Mouse (Mus musculus) MEL (cell line): ENCODE results near the gene AI837181. TPM values are rescaled to one million over a fixed set of nuclear protein-coding genes. Genes with fewer than 3 reads are reported as not detected.

Experiments used
- DNase-seq: peaks from one replicate; pipeline ENCODE4 v3.0.0; 2011; ENCODE audit warnings: low read depth, low spot score
- H3K27ac ChIP-seq: 2 replicates; pipeline ENCODE4 v1.5.1; 2012; ENCODE audit warnings: low read depth, mild to moderate bottlenecking, control low read depth, low read length, moderate library complexity; ENCODE audit not compliant: control insufficient read depth
- H3K27me3 ChIP-seq, 2 experiments: fragments of 150-350 bp in 1 of 2; sonication (generic) in 1 of 2; 2 replicates each; pipeline ENCODE4 v1.6.1; 2012; ENCODE audit warnings: low read length in 2 of 2, mild to moderate bottlenecking in 2 of 2, improper control_type of control experiment in 1 of 2, moderate library complexity in 1 of 2; ENCODE audit not compliant: insufficient read depth in 2 of 2, control insufficient read depth in 1 of 2
- H3K36me3 ChIP-seq, 2 experiments: 2 replicates each; pipeline ENCODE4 v1.6.1; 2012 to 2014; ENCODE audit warnings: low read length in 2 of 2, improper control_type of control experiment in 1 of 2, inconsistent platforms in 1 of 2, mild to moderate bottlenecking in 1 of 2; ENCODE audit not compliant: insufficient read depth in 2 of 2, control insufficient read depth in 1 of 2
- H3K4me1 ChIP-seq, 2 experiments: fragments of 150-350 bp in 1 of 2; sonication (generic) in 1 of 2; 2 replicates each; pipeline ENCODE4 v1.6.1; 2012; ENCODE audit warnings: low read length in 2 of 2, improper control_type of control experiment in 1 of 2, mild to moderate bottlenecking in 1 of 2; ENCODE audit not compliant: insufficient read depth in 2 of 2, control insufficient read depth in 1 of 2
- H3K4me3 ChIP-seq, 2 experiments: fragments of 150-350 bp in 1 of 2; sonication (generic) in 1 of 2; 2 replicates each; pipeline ENCODE4 v1.5.1; 2012; ENCODE audit warnings: low read depth in 2 of 2, low read length in 2 of 2, mild to moderate bottlenecking in 2 of 2, moderate library complexity in 2 of 2, control low read depth in 1 of 2, improper control_type of control experiment in 1 of 2; ENCODE audit not compliant: control insufficient read depth in 1 of 2, insufficient read depth in 1 of 2
- H3K79me2 ChIP-seq: 2 replicates; pipeline ENCODE4 v1.6.1; 2012; ENCODE audit warnings: mild to moderate bottlenecking, low read length, moderate library complexity; ENCODE audit not compliant: control insufficient read depth, poor library complexity, insufficient read depth
- H3K9ac ChIP-seq: 2 replicates; pipeline ENCODE4 v1.6.1; 2012; ENCODE audit warnings: low read depth, mild to moderate bottlenecking, control low read depth, low read length, moderate library complexity; ENCODE audit not compliant: control insufficient read depth, poor library complexity, severe bottlenecking
- H3K9me3 ChIP-seq: fragments of 150-350 bp; sonication (generic); replicated peaks from 2 replicates; pipeline ENCODE4 v1.6.1; 2012; ENCODE audit warnings: mild to moderate bottlenecking, low read length, improper control_type of control experiment, moderate library complexity; ENCODE audit not compliant: insufficient read depth
- BHLHE40 ChIP-seq: IDR thresholded peaks from 2 replicates; pipeline ENCODE4 v1.6.1; 2012; ENCODE audit warnings: low read depth, mild to moderate bottlenecking, inconsistent platforms, low read length, improper control_type of control experiment, borderline replicate concordance
- CHD1 ChIP-seq: IDR thresholded peaks from 2 replicates; pipeline ENCODE4 v1.6.1; 2012; ENCODE audit warnings: low read depth, mild to moderate bottlenecking, inconsistent platforms, low read length, improper control_type of control experiment
- CTCF ChIP-seq, 3 experiments: IDR thresholded peaks in 2 of 3; conservative IDR thresholded peaks in 1 of 3; 2 replicates each; pipeline ENCODE4 v1.5.1; 2011 to 2012; ENCODE audit warnings: low read length in 3 of 3, low read depth in 2 of 3, mild to moderate bottlenecking in 2 of 3, improper control_type of control experiment in 1 of 3, inconsistent platforms in 1 of 3, mixed read lengths in 1 of 3, moderate library complexity in 1 of 3; ENCODE audit not compliant: control insufficient read depth in 1 of 3, insufficient read depth in 1 of 3, poor library complexity in 1 of 3, severe bottlenecking in 1 of 3
- E2F4 ChIP-seq: IDR thresholded peaks from 2 replicates; pipeline ENCODE4 v1.6.1; 2011; ENCODE audit warnings: low read depth, low read length, improper control_type of control experiment, borderline replicate concordance
- ELF1 ChIP-seq: IDR thresholded peaks from 2 replicates; pipeline ENCODE4 v1.6.1; 2014; ENCODE audit warnings: low read depth, mild to moderate bottlenecking, inconsistent platforms, low read length, improper control_type of control experiment, moderate library complexity
- ETS1 ChIP-seq: IDR thresholded peaks from 2 replicates; pipeline ENCODE4 v1.6.1; 2012; ENCODE audit warnings: low read depth, mild to moderate bottlenecking, inconsistent platforms, low read length, improper control_type of control experiment, moderate library complexity
- GABPA ChIP-seq: IDR thresholded peaks from 2 replicates; pipeline ENCODE4 v1.6.1; 2012; ENCODE audit warnings: low read depth, mild to moderate bottlenecking, inconsistent platforms, low read length, improper control_type of control experiment, moderate library complexity
- GATA1 ChIP-seq: IDR thresholded peaks from 2 replicates; pipeline ENCODE4 v1.6.1; 2011; ENCODE audit warnings: low read depth, low read length, improper control_type of control experiment
- HCFC1 ChIP-seq: IDR thresholded peaks from 2 replicates; pipeline ENCODE4 v1.6.1; 2012; ENCODE audit warnings: low read depth, mild to moderate bottlenecking, inconsistent platforms, low read length, improper control_type of control experiment, moderate library complexity
- KAT2A ChIP-seq: conservative IDR thresholded peaks from 2 replicates; pipeline ENCODE4 v1.6.1; 2012; ENCODE audit warnings: low read depth, low read length, improper control_type of control experiment, inconsistent platforms
- MAX ChIP-seq: IDR thresholded peaks from 2 replicates; pipeline ENCODE4 v1.6.1; 2011; ENCODE audit warnings: low read length, improper control_type of control experiment
- MAZ ChIP-seq: IDR thresholded peaks from 2 replicates; pipeline ENCODE4 v1.6.1; 2012; ENCODE audit warnings: low read depth, mild to moderate bottlenecking, inconsistent platforms, low read length, improper control_type of control experiment
- MEF2A ChIP-seq: IDR thresholded peaks from 2 replicates; pipeline ENCODE4 v1.6.1; 2014; ENCODE audit warnings: low read depth, mild to moderate bottlenecking, inconsistent platforms, low read length, improper control_type of control experiment; ENCODE audit not compliant: poor library complexity, insufficient replicate concordance, severe bottlenecking; ENCODE audit errors: extremely low read depth
- MXI1 ChIP-seq: IDR thresholded peaks from 2 replicates; pipeline ENCODE4 v1.6.1; 2011; ENCODE audit warnings: mild to moderate bottlenecking, low read depth, low read length, improper control_type of control experiment
- MYB ChIP-seq: IDR thresholded peaks from 2 replicates; pipeline ENCODE4 v1.6.1; 2011; ENCODE audit warnings: mild to moderate bottlenecking, low read depth, low read length, improper control_type of control experiment
- MYC ChIP-seq: IDR thresholded peaks from 2 replicates; pipeline ENCODE4 v1.6.1; 2011; ENCODE audit warnings: low read depth, mild to moderate bottlenecking, low read length, improper control_type of control experiment, moderate library complexity
- NELFE ChIP-seq: IDR thresholded peaks from 2 replicates; pipeline ENCODE4 v1.6.1; 2011; ENCODE audit warnings: low read depth, low read length, improper control_type of control experiment
- NRF1 ChIP-seq: IDR thresholded peaks from 2 replicates; pipeline ENCODE4 v1.6.1; 2014; ENCODE audit warnings: low read depth, mild to moderate bottlenecking, inconsistent platforms, low read length, improper control_type of control experiment, moderate library complexity; ENCODE audit not compliant: poor library complexity, insufficient read depth, severe bottlenecking
- POLR2A ChIP-seq, 2 experiments: IDR thresholded peaks; 2 replicates each; pipeline ENCODE4 v1.6.1; 2011 to 2012; ENCODE audit warnings: low read length in 2 of 2, mild to moderate bottlenecking in 2 of 2, control low read depth in 1 of 2, improper control_type of control experiment in 1 of 2, low read depth in 1 of 2, moderate library complexity in 1 of 2; ENCODE audit not compliant: control insufficient read depth in 1 of 2, insufficient read depth in 1 of 2, poor library complexity in 1 of 2
- POLR2AphosphoS2 ChIP-seq: IDR thresholded peaks from 2 replicates; pipeline ENCODE4 v1.6.1; 2011; ENCODE audit warnings: low read length, improper control_type of control experiment
- POLR2AphosphoS5 ChIP-seq: IDR thresholded peaks from 2 replicates; pipeline ENCODE4 v1.6.1; 2012; ENCODE audit warnings: low read depth, borderline replicate concordance, mild to moderate bottlenecking, inconsistent platforms, low read length, moderate library complexity, mixed read lengths
- RAD21 ChIP-seq: IDR thresholded peaks from 2 replicates; pipeline ENCODE4 v1.6.1; 2011; ENCODE audit warnings: mild to moderate bottlenecking, low read depth, low read length, improper control_type of control experiment
- RCOR1 ChIP-seq: IDR thresholded peaks from 2 replicates; pipeline ENCODE4 v1.6.1; 2012; ENCODE audit warnings: low read depth, mild to moderate bottlenecking, inconsistent platforms, low read length, improper control_type of control experiment
- SIN3A ChIP-seq: IDR thresholded peaks from 2 replicates; pipeline ENCODE4 v1.6.1; 2012; ENCODE audit warnings: low read length, improper control_type of control experiment, inconsistent platforms
- SMC3 ChIP-seq: IDR thresholded peaks from 2 replicates; pipeline ENCODE4 v1.6.1; 2011; ENCODE audit warnings: low read depth, low read length, improper control_type of control experiment
- TAL1 ChIP-seq: IDR thresholded peaks from 2 replicates; pipeline ENCODE4 v1.6.1; 2012; ENCODE audit warnings: mild to moderate bottlenecking, inconsistent platforms, low read length, moderate library complexity, mixed read lengths
- TBP ChIP-seq: IDR thresholded peaks from 2 replicates; pipeline ENCODE4 v1.8.0; 2011; ENCODE audit warnings: low read depth, low read length, improper control_type of control experiment
- TCF12 ChIP-seq: IDR thresholded peaks from 2 replicates; pipeline ENCODE4 v1.6.1; 2014; ENCODE audit warnings: low read depth, mild to moderate bottlenecking, inconsistent platforms, low read length, improper control_type of control experiment, moderate library complexity
- UBTF ChIP-seq: IDR thresholded peaks from 2 replicates; pipeline ENCODE4 v1.6.1; 2012; ENCODE audit warnings: low read depth, mild to moderate bottlenecking, inconsistent platforms, low read length, improper control_type of control experiment, moderate library complexity, borderline replicate concordance; ENCODE audit not compliant: insufficient read depth
- USF1 ChIP-seq: IDR thresholded peaks from 2 replicates; pipeline ENCODE4 v1.6.1; 2014; ENCODE audit warnings: low read depth, mild to moderate bottlenecking, inconsistent platforms, low read length, improper control_type of control experiment, moderate library complexity
- USF2 ChIP-seq, 2 experiments: IDR thresholded peaks; 2 replicates each; pipeline ENCODE4 v1.6.1; 2011 to 2012; ENCODE audit warnings: improper control_type of control experiment in 2 of 2, low read length in 2 of 2, borderline replicate concordance in 1 of 2, inconsistent platforms in 1 of 2, low read depth in 1 of 2, mild to moderate bottlenecking in 1 of 2; ENCODE audit not compliant: insufficient read depth in 1 of 2
- ZKSCAN1 ChIP-seq: IDR thresholded peaks from 2 replicates; pipeline ENCODE4 v1.6.1; 2012; ENCODE audit warnings: low read depth, mild to moderate bottlenecking, inconsistent platforms, low read length, improper control_type of control experiment, moderate library complexity
- ZMIZ1 ChIP-seq: IDR thresholded peaks from 2 replicates; pipeline ENCODE4 v1.6.1; 2012; ENCODE audit warnings: low read depth, mild to moderate bottlenecking, inconsistent platforms, low read length, improper control_type of control experiment, moderate library complexity
- ZNF384 ChIP-seq: IDR thresholded peaks from 2 replicates; pipeline ENCODE4 v1.6.1; 2012; ENCODE audit warnings: low read depth, mild to moderate bottlenecking, inconsistent platforms, low read length, improper control_type of control experiment
- polyA plus RNA-seq, 2 experiments: library from polyadenylated mRNA; stranded (reverse) in 1 of 2; unstranded in 1 of 2; fragments of >175 nt in 1 of 2; fragments of >200 nt in 1 of 2; gene quantifications; 2 replicates each; pipeline versions ENCODE4 v1.2.1 to v1.2.4; 2012; ENCODE audit warnings: low replicate concordance in 2 of 2, low read depth in 1 of 2; ENCODE audit not compliant: insufficient read length in 2 of 2, insufficient read depth in 1 of 2, missing spikeins in 1 of 2
- total RNA-seq: library from RNA; depleted of rRNA; stranded (reverse); fragments of 300-350 nt; gene quantifications from 2 replicates; pipeline ENCODE4 v1.2.3, GENCODE M21; 2012; rRNA removed

The AI837181 gene
- total RNA-seq, result 8.4 and 8.9 TPM in 2 replicates
- 10 to 100 TPM in 1 of 2 experiments, not detected in 1; 41.3 TPM for polyA plus RNA-seq

GRCm38 (mm10) chr19:5424782-5425741 lies at the start of gene AI837181, which contains the start of gene Drap1:
TSS of gene AI837181 (plus strand) at chr19:5425144.
TSS of gene Drap1 (minus strand) at chr19:5424979.
- no peaks in the 10 kb centered on the region for H3K27me3 ChIP-seq
- H3K4me1 ChIP-seq, result peaks cover 0 to 13% of the 10 kb centered on the region in 2 experiments; a peak in 1 of 4 replicates
- H3K79me2 ChIP-seq, result peaks cover 24% of the 10 kb centered on the region
- peaks cover 0 to 2% of the 10 kb centered on the region in 2 experiments; a peak in 2 of 4 replicates for H3K36me3 ChIP-seq
- H3K9ac ChIP-seq, result peak within 1 kb of the TSS; percentile 96
- peak within 1 kb of the TSS; percentile 94 to 100 for H3K4me3 ChIP-seq
- peak; percentile 98 for DNase-seq
- H3K9me3 ChIP-seq, result no peaks in the 10 kb centered on the region
- peak within 1 kb of the TSS; percentile 84 for H3K27ac ChIP-seq
- no peak; the same call in 1 of the 2 replicates for TF ChIP-seq TCF12
- no peak for TF ChIP-seq TAL1
- no peak for TF ChIP-seq GABPA
- TF ChIP-seq MXI1, result peak; percentile 33; the same call in 1 of the 2 replicates
- no peak for TF ChIP-seq ZKSCAN1
- no peak for TF ChIP-seq SMC3
- TF ChIP-seq ETS1, result no peak; the same call in 1 of the 2 replicates
- peak; percentile 27 for TF ChIP-seq MAX
- TF ChIP-seq MYB, result no peak
- TF ChIP-seq POLR2AphosphoS2, result no peak
- no peak for TF ChIP-seq MEF2A
- peak; percentile 75 for TF ChIP-seq SIN3A
- no peak for TF ChIP-seq CTCF (IDR thresholded peaks at IDR 0.05 in 2 of 3, conservative IDR thresholded peaks at IDR 0.05 in 1 of 3; ENCODE audit: control insufficient read depth in 1 of 3, insufficient read depth in 1 of 3, low read depth in 2 of 3, low read length in 3 of 3, poor library complexity in 1 of 3, severe bottlenecking in 1 of 3)
- no peak for TF ChIP-seq USF2 (IDR thresholded peaks at IDR 0.05; ENCODE audit: borderline replicate concordance in 1 of 2, insufficient read depth in 1 of 2, low read depth in 1 of 2, low read length in 2 of 2)
- no peak for TF ChIP-seq MYC
- TF ChIP-seq TBP, result no peak
- peak; percentile 79; the same call in 1 of the 2 replicates for TF ChIP-seq MAZ
- no peak for TF ChIP-seq KAT2A
- no peak for TF ChIP-seq CHD1
- peak; percentile 76 for TF ChIP-seq HCFC1
- TF ChIP-seq POLR2A (IDR thresholded peaks at IDR 0.05; ENCODE audit: control insufficient read depth in 1 of 2, insufficient read depth in 1 of 2, low read depth in 1 of 2, low read length in 2 of 2, poor library complexity in 1 of 2), result peak in 1 of 2 experiments; percentile 68; a peak in 3 of 4 replicates
- peak; percentile 50; the same call in 1 of the 2 replicates for TF ChIP-seq USF1
- peak; percentile 59 for TF ChIP-seq ELF1
- TF ChIP-seq UBTF, result 0 out of 2 replicates have a peak, but pooled peaks have one; percentile 82
- no peak for TF ChIP-seq POLR2AphosphoS5
- no peak for TF ChIP-seq ZNF384
- TF ChIP-seq E2F4, result no peak
- TF ChIP-seq RAD21, result no peak
- no peak for TF ChIP-seq RCOR1
- peak; percentile 18 for TF ChIP-seq NELFE
- no peak for TF ChIP-seq GATA1
- no peak for TF ChIP-seq ZMIZ1
- no peak for TF ChIP-seq BHLHE40
- TF ChIP-seq NRF1, result peak; percentile 31; the same call in 1 of the 2 replicates
